Mouse (Mus musculus) brain, embryonic 14.5 days (tissue): ENCODE data around the gene Cnga2.

Experiments used
- CTCF ChIP-seq: fragments of 200-500 bp; IDR thresholded peaks from 2 replicates; pipeline ENCODE4 v1.5.1; 2012; ENCODE audit warnings: inconsistent platforms, mild to moderate bottlenecking, moderate library complexity, borderline replicate concordance; ENCODE audit not compliant: insufficient read depth, insufficient read length; ENCODE audit errors: extremely low read depth
- POLR2A ChIP-seq: fragments of 200-500 bp; IDR thresholded peaks from 2 replicates; pipeline ENCODE4 v1.6.1; 2012; ENCODE audit warnings: mild to moderate bottlenecking, inconsistent platforms, borderline replicate concordance; ENCODE audit not compliant: poor library complexity, insufficient read depth, insufficient read length, severe bottlenecking; ENCODE audit errors: extremely low read depth

- TF ChIP-seq CTCF (no peak), POLR2A (no peak)
Measured at GRCm38 (mm10) chrX:71983205-71983604, 8.4 kb upstream of the Cnga2 start.
